Mouse (Mus musculus): ENCODE measurements around the gene Fxyd3. TPM values are rescaled to one million over a fixed set of nuclear protein-coding genes. Genes with fewer than 3 reads are reported as not detected.

Gene Fxyd3
- polyA plus RNA-seq, 1 experiment: 1.9 TPM

GRCm38 (mm10) chr7:31057071-31057470 is 19.4 kb downstream of the Fxyd3 start, which contains the start of gene Fxyd1:
Gene Fxyd1, minus strand, starts transcription at chr7:31057199.
- 0 out of 2 replicates have a peak, but pooled peaks cover 2% of the 10 kb centered on the region for H3K27me3 ChIP-seq (ENCODE audit: control insufficient read depth, insufficient read depth, low read length, poor library complexity, severe bottlenecking)
- H3K4me3 ChIP-seq (ENCODE audit: low read depth, low read length): no peak within 1 kb of the TSS
- H3K36me3 ChIP-seq (ENCODE audit: control insufficient read depth, insufficient read depth, low read length, poor library complexity, severe bottlenecking): no peaks in the 10 kb centered on the region
- H3K9me3 ChIP-seq (replicated peaks; ENCODE audit: control insufficient read depth, insufficient read depth, low read length, poor library complexity, severe bottlenecking): no peaks in the 10 kb centered on the region
- H3K27ac ChIP-seq (ENCODE audit: insufficient read depth, low read length): no peak within 1 kb of the TSS
- no peak within 1 kb of the TSS for H3K9ac ChIP-seq (ENCODE audit: low read depth, poor library complexity, severe bottlenecking)
- TF ChIP-seq POLR2A (IDR thresholded peaks at IDR 0.05; ENCODE audit: insufficient read depth, low read length) (no peak), EP300 (IDR thresholded peaks at IDR 0.05; ENCODE audit: insufficient read depth, low read depth, low read length) (no peak), CTCF (IDR thresholded peaks at IDR 0.05; ENCODE audit: low read depth, low read length) (no peak)
- H3K4me1 ChIP-seq (ENCODE audit: control insufficient read depth, insufficient read depth, low read length): no peaks in the 10 kb centered on the region

GRCm38 (mm10) chr7:31056448-31056847 is 20.1 kb downstream of the Fxyd3 start:
- Histone ChIP-seq H3K27me3 (ENCODE audit: control insufficient read depth, insufficient read depth, low read length, poor library complexity, severe bottlenecking) (peaks cover 6% of the 10 kb centered on the region), H3K4me3 (ENCODE audit: low read depth, low read length) (no peak overlapping the region), H3K9me3 (replicated peaks; ENCODE audit: control insufficient read depth, insufficient read depth, low read length, poor library complexity, severe bottlenecking) (no peaks in the 10 kb centered on the region), H3K36me3 (ENCODE audit: control insufficient read depth, insufficient read depth, low read length, poor library complexity, severe bottlenecking) (no peaks in the 10 kb centered on the region), H3K4me1 (ENCODE audit: control insufficient read depth, insufficient read depth, low read length) (no peaks in the 10 kb centered on the region), H3K27ac (ENCODE audit: insufficient read depth, low read length) (no peak overlapping the region), H3K9ac (ENCODE audit: low read depth, poor library complexity, severe bottlenecking) (no peak overlapping the region)
- TF ChIP-seq EP300 (IDR thresholded peaks at IDR 0.05; ENCODE audit: insufficient read depth, low read depth, low read length) (no peak), CTCF (IDR thresholded peaks at IDR 0.05; ENCODE audit: low read depth, low read length) (no peak), POLR2A (IDR thresholded peaks at IDR 0.05; ENCODE audit: insufficient read depth, low read length) (no peak)

GRCm38 (mm10) chr7:31055883-31056282 is 20.6 kb downstream of the Fxyd3 start:
- TF ChIP-seq CTCF (IDR thresholded peaks at IDR 0.05; ENCODE audit: low read depth, low read length): no peak
- TF ChIP-seq POLR2A (IDR thresholded peaks at IDR 0.05; ENCODE audit: insufficient read depth, low read length): no peak
- no peak for TF ChIP-seq EP300 (IDR thresholded peaks at IDR 0.05; ENCODE audit: insufficient read depth, low read depth, low read length)
- Histone ChIP-seq H3K27me3 (ENCODE audit: control insufficient read depth, insufficient read depth, low read length, poor library complexity, severe bottlenecking) (peaks cover 10% of the 10 kb centered on the region), H3K36me3 (ENCODE audit: control insufficient read depth, insufficient read depth, low read length, poor library complexity, severe bottlenecking) (no peaks in the 10 kb centered on the region), H3K4me1 (ENCODE audit: control insufficient read depth, insufficient read depth, low read length) (no peaks in the 10 kb centered on the region), H3K9me3 (replicated peaks; ENCODE audit: control insufficient read depth, insufficient read depth, low read length, poor library complexity, severe bottlenecking) (no peaks in the 10 kb centered on the region), H3K4me3 (ENCODE audit: low read depth, low read length) (no peak overlapping the region), H3K27ac (ENCODE audit: insufficient read depth, low read length) (no peak overlapping the region), H3K9ac (ENCODE audit: low read depth, poor library complexity, severe bottlenecking) (no peak overlapping the region)

DNA sequence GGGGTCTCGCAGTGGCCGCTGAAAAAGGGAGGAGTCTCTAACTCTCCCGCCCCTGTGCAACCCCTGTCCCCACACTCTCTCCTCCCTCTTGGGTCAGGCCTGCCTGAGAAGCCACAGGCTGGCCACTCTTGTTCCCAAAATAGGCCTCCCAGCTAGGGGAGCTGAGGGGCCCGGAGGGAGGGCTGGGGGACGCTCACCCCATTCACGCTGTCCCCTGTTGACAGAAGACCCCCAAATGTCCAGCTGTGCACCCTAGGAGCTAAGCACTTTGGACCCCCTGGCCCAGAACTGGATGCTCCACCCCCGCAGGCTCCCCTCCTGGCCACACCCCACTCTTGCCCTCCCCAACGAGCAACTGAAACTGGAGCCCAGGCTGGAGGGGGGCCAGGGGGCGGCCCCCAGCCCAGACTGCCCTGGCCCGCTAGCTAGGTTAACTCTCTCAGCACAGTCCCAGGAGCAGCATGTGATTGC is 21.1 kb downstream of the Fxyd3 start:
- Histone ChIP-seq H3K4me1 (ENCODE audit: control insufficient read depth, insufficient read depth, low read length) (no peaks in the 10 kb centered on the region), H3K9ac (ENCODE audit: low read depth, poor library complexity, severe bottlenecking) (no peak overlapping the region), H3K36me3 (ENCODE audit: control insufficient read depth, insufficient read depth, low read length, poor library complexity, severe bottlenecking) (no peaks in the 10 kb centered on the region), H3K9me3 (replicated peaks; ENCODE audit: control insufficient read depth, insufficient read depth, low read length, poor library complexity, severe bottlenecking) (no peaks in the 10 kb centered on the region), H3K27ac (ENCODE audit: insufficient read depth, low read length) (no peak overlapping the region), H3K4me3 (ENCODE audit: low read depth, low read length) (no peak overlapping the region), H3K27me3 (ENCODE audit: control insufficient read depth, insufficient read depth, low read length, poor library complexity, severe bottlenecking) (peaks cover 11% of the 10 kb centered on the region)
- TF ChIP-seq CTCF (IDR thresholded peaks at IDR 0.05; ENCODE audit: low read depth, low read length) (no peak), POLR2A (IDR thresholded peaks at IDR 0.05; ENCODE audit: insufficient read depth, low read length) (no peak), EP300 (IDR thresholded peaks at IDR 0.05; ENCODE audit: insufficient read depth, low read depth, low read length) (no peak)

GRCm38 (mm10) chr7:31054661-31055320 is 21.7 kb downstream of the Fxyd3 start:
- H3K36me3 ChIP-seq (ENCODE audit: control insufficient read depth, insufficient read depth, low read length, poor library complexity, severe bottlenecking): no peaks in the 10 kb centered on the region
- H3K27ac ChIP-seq (ENCODE audit: insufficient read depth, low read length): no peak overlapping the region
- no peaks in the 10 kb centered on the region for H3K9me3 ChIP-seq (replicated peaks; ENCODE audit: control insufficient read depth, insufficient read depth, low read length, poor library complexity, severe bottlenecking)
- no peak for TF ChIP-seq POLR2A (IDR thresholded peaks at IDR 0.05; ENCODE audit: insufficient read depth, low read length)
- no peak for TF ChIP-seq EP300 (IDR thresholded peaks at IDR 0.05; ENCODE audit: insufficient read depth, low read depth, low read length)
- TF ChIP-seq CTCF (IDR thresholded peaks at IDR 0.05; ENCODE audit: low read depth, low read length): no peak
- H3K27me3 ChIP-seq (ENCODE audit: control insufficient read depth, insufficient read depth, low read length, poor library complexity, severe bottlenecking): peaks cover 11% of the 10 kb centered on the region
- H3K4me3 ChIP-seq (ENCODE audit: low read depth, low read length): no peak overlapping the region
- H3K9ac ChIP-seq (ENCODE audit: low read depth, poor library complexity, severe bottlenecking): no peak overlapping the region
- no peaks in the 10 kb centered on the region for H3K4me1 ChIP-seq (ENCODE audit: control insufficient read depth, insufficient read depth, low read length)

DNA sequence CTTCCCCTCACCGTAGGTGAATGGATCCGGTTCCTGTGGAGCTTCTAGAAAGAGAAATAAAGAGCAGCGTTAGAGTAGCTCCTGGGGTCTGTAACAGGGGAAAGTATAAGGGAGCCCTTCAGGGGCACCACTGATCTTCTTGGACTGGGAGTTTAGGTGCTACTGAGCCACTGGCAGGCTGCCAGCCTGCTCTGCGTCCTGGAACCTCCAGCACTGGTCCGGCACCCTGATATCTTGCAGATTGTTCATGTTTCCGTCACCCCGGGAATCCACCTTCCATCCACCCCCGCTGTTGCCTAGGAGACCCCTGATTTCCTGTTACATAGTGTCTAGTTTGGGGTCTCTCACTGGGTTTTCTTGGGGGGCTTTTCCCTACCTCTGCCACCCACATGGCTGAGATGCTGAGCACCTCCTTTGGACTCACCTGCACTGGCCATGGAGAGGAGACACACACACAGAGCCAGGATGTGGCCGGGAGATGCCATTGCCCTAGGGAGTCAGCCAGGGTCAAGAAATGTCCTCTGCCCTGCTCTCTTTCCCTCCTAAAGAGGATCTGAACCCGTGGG is 22.5 kb downstream of the Fxyd3 start:
- Histone ChIP-seq H3K9ac (ENCODE audit: low read depth, poor library complexity, severe bottlenecking) (no peak overlapping the region), H3K27me3 (ENCODE audit: control insufficient read depth, insufficient read depth, low read length, poor library complexity, severe bottlenecking) (peaks cover 11% of the 10 kb centered on the region), H3K4me1 (ENCODE audit: control insufficient read depth, insufficient read depth, low read length) (no peaks in the 10 kb centered on the region), H3K27ac (ENCODE audit: insufficient read depth, low read length) (no peak overlapping the region), H3K9me3 (replicated peaks; ENCODE audit: control insufficient read depth, insufficient read depth, low read length, poor library complexity, severe bottlenecking) (no peaks in the 10 kb centered on the region), H3K36me3 (ENCODE audit: control insufficient read depth, insufficient read depth, low read length, poor library complexity, severe bottlenecking) (no peaks in the 10 kb centered on the region), H3K4me3 (ENCODE audit: low read depth, low read length) (no peak overlapping the region)
- TF ChIP-seq CTCF (IDR thresholded peaks at IDR 0.05; ENCODE audit: low read depth, low read length) (no peak), EP300 (IDR thresholded peaks at IDR 0.05; ENCODE audit: insufficient read depth, low read depth, low read length) (no peak), POLR2A (IDR thresholded peaks at IDR 0.05; ENCODE audit: insufficient read depth, low read length) (no peak)

Data from ES-Bruce4 (cell line).